Mouse (Mus musculus) induced T-regulatory cell, adult 2 months (primary cell): ENCODE results near the gene Sdhd.

Source experiments
- DNase-seq: peaks from one replicate; pipeline ENCODE4 v3.0.0-alpha.2; 2012; ENCODE audit warnings: low read depth

Sdhd gene

GRCm38 (mm10) chr9:50586955-50587354, 16.7 kb downstream of the Sdhd start:
- no peak for DNase-seq

GRCm38 (mm10) chr9:50585145-50585818, 18.3 kb downstream of the Sdhd start:
- DNase-seq, result no peak

- DNase-seq, result no peak
Measured at GRCm38 (mm10) chr9:50580370-50580769, 23.2 kb downstream of the Sdhd start.

GRCm38 (mm10) chr9:50569599-50570525, 33.8 kb downstream of the Sdhd start:
- no peak for DNase-seq

- no peak for DNase-seq
Measured at GRCm38 (mm10) chr9:50567881-50568280, 35.7 kb downstream of the Sdhd start.

- DNase-seq, result no peak
Measured at GRCm38 (mm10) chr9:50567372-50567771, 36.2 kb downstream of the Sdhd start.

- DNase-seq, result no peak
Measured at GRCm38 (mm10) chr9:50565940-50566339, 37.7 kb downstream of the Sdhd start.

GRCm38 (mm10) chr9:50565173-50565572, 38.4 kb downstream of the Sdhd start:
- no peak for DNase-seq

- DNase-seq, result no peak
Measured at GRCm38 (mm10) chr9:50561918-50562360, 41.7 kb downstream of the Sdhd start.

GRCm38 (mm10) chr9:50561145-50561917, 42.3 kb downstream of the Sdhd start, which contains the start of gene Tex12:
Gene Tex12 (minus strand): TSS chr9:50561325.
- no peak for DNase-seq

GRCm38 (mm10) chr9:50555094-50555446, 48.5 kb downstream of the Sdhd start, which contains the start of gene Bco2:
Gene Bco2 (minus strand): TSS chr9:50555181.
- DNase-seq, result no peak

GRCm38 (mm10) chr9:50554241-50555093, 49.1 kb downstream of the Sdhd start, which contains the start of gene Il18:
Gene Il18 (plus strand): TSS chr9:50554827.
- DNase-seq, result peak; percentile 74

- peak; percentile 29 for DNase-seq
Measured at GRCm38 (mm10) chr9:50553547-50553946, 50.1 kb downstream of the Sdhd start.

GRCm38 (mm10) chr9:50552206-50552605, 51.4 kb downstream of the Sdhd start:
- no peak for DNase-seq

- no peak for DNase-seq
Measured at GRCm38 (mm10) chr9:50548936-50549335, 54.7 kb downstream of the Sdhd start.

- DNase-seq, result peak; percentile 77
Measured at GRCm38 (mm10) chr9:50547859-50548478, 55.6 kb downstream of the Sdhd start.
